Mouse (Mus musculus): ENCODE measurements around the gene Wdr18. TPM values are rescaled to one million over a fixed set of nuclear protein-coding genes. Genes with fewer than 3 reads are reported as not detected.

Gene Wdr18
- polyA plus RNA-seq, 1 experiment from 2014 or later: 84.7 TPM

- no peak for ATAC-seq (ENCODE audit: insufficient number of reproducible peaks, low FRiP score, low TSS enrichment, low read depth)
- peaks cover 63% of the 10 kb centered on the region for H3K4me1 ChIP-seq
- peaks cover 22% of the 10 kb centered on the region; the same call in 1 of the 2 replicates for H3K36me3 ChIP-seq
- H3K27me3 ChIP-seq: no peaks in the 10 kb centered on the region
- no peak overlapping the region for H3K9ac ChIP-seq
- peak overlapping the region; percentile 99 for H3K4me3 ChIP-seq (replicated peaks)
- no peak overlapping the region for H3K27ac ChIP-seq (replicated peaks)
- 21% methylated on average over 9 of the region's 9 CpGs for WGBS
- peak overlapping the region; percentile 92 for H3K4me2 ChIP-seq (replicated peaks)
- H3K9me3 ChIP-seq (replicated peaks): no peaks in the 10 kb centered on the region
Observed at GRCm38 (mm10) chr10:79928907-79929701, 30.8 kb upstream of the Wdr18 start.

DNA sequence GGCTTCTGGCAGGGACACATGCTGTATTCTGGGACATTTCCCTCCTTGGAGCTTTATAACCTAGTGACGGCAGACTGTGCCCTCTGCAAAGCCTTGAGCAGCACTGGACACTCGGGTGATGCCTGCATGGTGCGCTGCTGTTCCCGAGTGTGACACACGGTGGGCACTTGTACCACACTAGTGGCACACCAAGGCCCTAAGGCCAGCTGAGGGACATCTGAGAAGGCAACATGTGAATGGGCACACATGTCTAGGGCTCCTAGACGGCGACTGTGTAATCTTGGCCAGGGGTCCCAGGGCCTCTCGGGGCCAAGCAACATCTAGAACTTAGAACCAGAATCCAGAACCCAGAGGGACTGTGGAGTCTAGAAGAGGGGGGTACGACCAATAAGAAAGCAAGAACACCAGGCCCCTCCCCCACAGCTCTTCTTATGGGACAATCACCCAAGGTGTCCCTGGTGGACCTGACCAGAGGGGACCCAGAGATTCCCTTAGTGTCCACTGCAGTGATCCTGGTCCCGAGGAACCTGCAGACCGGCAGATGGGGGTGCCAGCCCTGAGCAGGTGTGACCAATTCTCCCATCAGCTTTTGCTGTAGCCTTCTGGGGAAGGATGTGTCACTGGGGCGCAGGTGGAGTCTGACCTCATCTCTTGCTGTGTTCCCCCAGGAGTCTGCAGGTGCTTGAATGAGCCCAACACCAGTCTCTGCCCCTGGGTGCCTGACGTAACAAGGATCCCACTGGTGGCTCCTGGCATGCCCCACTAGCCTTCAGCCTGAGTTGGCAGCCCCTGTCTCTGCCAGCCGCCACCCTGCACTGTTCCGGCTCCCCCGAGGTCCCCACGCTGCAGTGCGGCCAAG lies 29.8 kb upstream of the Wdr18 start:
- no peak overlapping the region for H3K4me3 ChIP-seq (replicated peaks)

DNA sequence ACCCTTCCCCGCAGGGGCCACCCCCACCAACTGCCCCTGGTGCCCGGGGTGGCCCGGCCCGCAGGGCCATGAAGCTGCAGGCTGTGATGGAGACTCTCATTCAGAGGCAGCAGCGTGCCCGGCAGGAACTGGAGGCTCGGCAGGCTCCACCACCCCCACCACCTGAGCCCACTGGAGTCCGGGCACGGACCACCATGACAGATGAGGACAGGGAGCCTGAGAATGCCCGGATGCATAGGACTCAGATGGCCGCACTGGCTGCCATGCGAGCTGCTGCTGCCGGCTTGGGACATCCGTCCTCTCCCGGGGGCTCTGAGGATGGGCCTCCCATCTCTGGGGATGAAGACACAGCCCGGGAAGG lies 29.1 kb upstream of the Wdr18 start:
- Histone ChIP-seq H3K4me2 (replicated peaks) (no peak overlapping the region), H3K27me3 (no peaks in the 10 kb centered on the region), H3K36me3 (peaks cover 34% of the 10 kb centered on the region), H3K9me3 (replicated peaks) (no peaks in the 10 kb centered on the region), H3K4me3 (replicated peaks) (no peak overlapping the region), H3K4me1 (peaks cover 76% of the 10 kb centered on the region), H3K27ac (replicated peaks) (no peak overlapping the region), H3K9ac (no peak overlapping the region)
- 86% methylated on average over 16 of the region's 16 CpGs for WGBS
- no peak for ATAC-seq (ENCODE audit: insufficient number of reproducible peaks, low FRiP score, low TSS enrichment, low read depth)

More for the DNA sequence above, 29.8 kb upstream of the Wdr18 start:
- Histone ChIP-seq H3K36me3 (peaks cover 28% of the 10 kb centered on the region), H3K9ac (no peak overlapping the region), H3K4me2 (replicated peaks) (no peak overlapping the region), H3K4me1 (peaks cover 74% of the 10 kb centered on the region), H3K27me3 (no peaks in the 10 kb centered on the region), H3K27ac (replicated peaks) (no peak overlapping the region), H3K9me3 (replicated peaks) (no peaks in the 10 kb centered on the region)
- no peak for ATAC-seq (ENCODE audit: insufficient number of reproducible peaks, low FRiP score, low TSS enrichment, low read depth)
- 81% methylated on average over 18 of the region's 18 CpGs for WGBS

GRCm38 (mm10) chr10:79931797-79932196 lies 28.2 kb upstream of the Wdr18 start:
- Histone ChIP-seq H3K9me3 (replicated peaks) (no peaks in the 10 kb centered on the region), H3K4me3 (replicated peaks) (no peak overlapping the region), H3K4me2 (replicated peaks) (no peak overlapping the region), H3K36me3 (peaks cover 34% of the 10 kb centered on the region), H3K9ac (no peak overlapping the region), H3K27me3 (no peaks in the 10 kb centered on the region), H3K4me1 (peaks cover 76% of the 10 kb centered on the region), H3K27ac (replicated peaks) (peak overlapping the region; percentile 49; the same call in 1 of the 2 replicates)
- 75% methylated on average over 9 of the region's 9 CpGs for WGBS
- no peak for ATAC-seq (ENCODE audit: insufficient number of reproducible peaks, low FRiP score, low TSS enrichment, low read depth)

GRCm38 (mm10) chr10:79932736-79933135 lies 27.2 kb upstream of the Wdr18 start:
- Histone ChIP-seq H3K4me3 (replicated peaks) (no peak overlapping the region), H3K27ac (replicated peaks) (peak overlapping the region; percentile 49), H3K4me1 (peaks cover 83% of the 10 kb centered on the region), H3K4me2 (replicated peaks) (0 out of 2 replicates have a peak overlapping the region, but pooled peaks have one; percentile 15), H3K9me3 (replicated peaks) (no peaks in the 10 kb centered on the region), H3K36me3 (peaks cover 36% of the 10 kb centered on the region), H3K27me3 (no peaks in the 10 kb centered on the region), H3K9ac (no peak overlapping the region)
- 20% methylated on average over 8 of the region's 8 CpGs for WGBS
- ATAC-seq (ENCODE audit: insufficient number of reproducible peaks, low FRiP score, low TSS enrichment, low read depth): no peak

GRCm38 (mm10) chr10:79933145-79933679 lies 26.7 kb upstream of the Wdr18 start:
- Histone ChIP-seq H3K36me3 (peaks cover 36% of the 10 kb centered on the region), H3K27me3 (no peaks in the 10 kb centered on the region), H3K4me3 (replicated peaks) (no peak overlapping the region), H3K9ac (no peak overlapping the region), H3K27ac (replicated peaks) (peak overlapping the region; percentile 72; the same call in 1 of the 2 replicates), H3K4me1 (peaks cover 87% of the 10 kb centered on the region), H3K9me3 (replicated peaks) (no peaks in the 10 kb centered on the region), H3K4me2 (replicated peaks) (no peak overlapping the region)
- ATAC-seq (ENCODE audit: insufficient number of reproducible peaks, low FRiP score, low TSS enrichment, low read depth): no peak
- WGBS: 50% methylated on average over 9 of the region's 9 CpGs

- Histone ChIP-seq H3K27me3 (no peaks in the 10 kb centered on the region), H3K4me2 (replicated peaks) (no peak overlapping the region), H3K4me1 (peaks cover 87% of the 10 kb centered on the region), H3K27ac (replicated peaks) (peak overlapping the region; percentile 72), H3K4me3 (replicated peaks) (no peak overlapping the region), H3K36me3 (peaks cover 36% of the 10 kb centered on the region), H3K9me3 (replicated peaks) (no peaks in the 10 kb centered on the region), H3K9ac (no peak overlapping the region)
- ATAC-seq (ENCODE audit: insufficient number of reproducible peaks, low FRiP score, low TSS enrichment, low read depth): no peak
- WGBS: 62% methylated on average over 6 of the region's 6 CpGs
Observed at GRCm38 (mm10) chr10:79933861-79934260, 26.1 kb upstream of the Wdr18 start.

- Histone ChIP-seq H3K27me3 (no peaks in the 10 kb centered on the region), H3K36me3 (peaks cover 36% of the 10 kb centered on the region), H3K9ac (no peak overlapping the region), H3K4me2 (replicated peaks) (no peak overlapping the region), H3K27ac (replicated peaks) (peak overlapping the region; percentile 72), H3K4me1 (peaks cover 83% of the 10 kb centered on the region), H3K9me3 (replicated peaks) (no peaks in the 10 kb centered on the region), H3K4me3 (replicated peaks) (no peak overlapping the region)
- 52% methylated on average over 13 of the region's 13 CpGs for WGBS
- peak; percentile 69 for ATAC-seq (ENCODE audit: insufficient number of reproducible peaks, low FRiP score, low TSS enrichment, low read depth)
Observed at GRCm38 (mm10) chr10:79934272-79934721, 25.7 kb upstream of the Wdr18 start.

- Histone ChIP-seq H3K27ac (replicated peaks) (peak overlapping the region; percentile 72), H3K4me3 (replicated peaks) (no peak overlapping the region), H3K4me1 (peaks cover 80% of the 10 kb centered on the region), H3K27me3 (no peaks in the 10 kb centered on the region), H3K36me3 (peaks cover 36% of the 10 kb centered on the region), H3K9me3 (replicated peaks) (no peaks in the 10 kb centered on the region), H3K4me2 (replicated peaks) (no peak overlapping the region), H3K9ac (peak overlapping the region; percentile 2; the same call in 1 of the 2 replicates)
- WGBS: 80% methylated on average over 16 of the region's 16 CpGs
- ATAC-seq (ENCODE audit: insufficient number of reproducible peaks, low FRiP score, low TSS enrichment, low read depth): no peak
Observed at GRCm38 (mm10) chr10:79934794-79935569, 25.0 kb upstream of the Wdr18 start.

- Histone ChIP-seq H3K27ac (replicated peaks) (peak overlapping the region; percentile 56; the same call in 1 of the 2 replicates), H3K4me1 (peaks cover 76% of the 10 kb centered on the region), H3K36me3 (peaks cover 37% of the 10 kb centered on the region), H3K4me2 (replicated peaks) (0 out of 2 replicates have a peak overlapping the region, but pooled peaks have one; percentile 4), H3K4me3 (replicated peaks) (no peak overlapping the region), H3K9me3 (replicated peaks) (no peaks in the 10 kb centered on the region), H3K9ac (no peak overlapping the region), H3K27me3 (no peaks in the 10 kb centered on the region)
- WGBS: 41% methylated on average over 10 of the region's 10 CpGs
- ATAC-seq (ENCODE audit: insufficient number of reproducible peaks, low FRiP score, low TSS enrichment, low read depth): no peak
Observed at GRCm38 (mm10) chr10:79936284-79936910, 23.6 kb upstream of the Wdr18 start.
